Mouse (Mus musculus) testis, adult 2 months (tissue): ENCODE results near the gene Gm7029. TPM values are rescaled to one million over a fixed set of nuclear protein-coding genes. Genes with fewer than 3 reads are reported as not detected.
A peak's percentile ranks its signal among the peaks of the same experiment; 100 is the strongest.
"Not testable (repeated sequence)": the region's sequence is repeated elsewhere in the genome, so short reads cannot be mapped to it uniquely, and the experiment has no call there.

ENCODE experiments used
- H3K27ac ChIP-seq: fragments of 200-500 bp; 2 replicates; pipeline ENCODE4 v1.5.1; 2012; ENCODE audit warnings: low read depth, low read length; ENCODE audit not compliant: control insufficient read depth, insufficient read depth
- H3K27me3 ChIP-seq: fragments of 200-500 bp; 2 replicates; pipeline ENCODE4 v1.6.1; 2012; ENCODE audit warnings: mild to moderate bottlenecking, low read length, moderate library complexity; ENCODE audit not compliant: control insufficient read depth, insufficient read depth
- H3K36me3 ChIP-seq: fragments of 200-500 bp; 2 replicates; pipeline ENCODE4 v1.6.1; 2012; ENCODE audit warnings: mild to moderate bottlenecking, low read length; ENCODE audit not compliant: control insufficient read depth, insufficient read depth
- H3K4me1 ChIP-seq: fragments of 200-500 bp; 2 replicates; pipeline ENCODE4 v1.6.1; 2012; ENCODE audit warnings: low read length; ENCODE audit not compliant: control insufficient read depth, insufficient read depth
- H3K4me3 ChIP-seq: fragments of 200-500 bp; 2 replicates; pipeline ENCODE4 v1.5.1; 2012; ENCODE audit warnings: low read depth, mild to moderate bottlenecking, low read length, moderate library complexity, mixed read lengths; ENCODE audit not compliant: control insufficient read depth
- CTCF ChIP-seq: fragments of 200-500 bp; IDR thresholded peaks from 2 replicates; pipeline ENCODE4 v1.5.1; 2012; ENCODE audit warnings: low read depth, mild to moderate bottlenecking, inconsistent platforms, low read length, moderate library complexity; ENCODE audit not compliant: control insufficient read depth, insufficient read depth, insufficient replicate concordance
- POLR2A ChIP-seq: fragments of 200-500 bp; IDR thresholded peaks from 2 replicates; pipeline ENCODE4 v1.6.1; 2012; ENCODE audit warnings: low read depth, mild to moderate bottlenecking, inconsistent platforms, low read length, moderate library complexity; ENCODE audit not compliant: control insufficient read depth
- polyA plus RNA-seq: library from polyadenylated mRNA; depleted of rRNA; stranded (reverse); fragments of >200 nt; gene quantifications from 2 replicates; pipeline ENCODE4 v1.2.3, GENCODE M21; 2012

Gene Gm7029
- polyA plus RNA-seq, 1 experiment = not detected

DNA sequence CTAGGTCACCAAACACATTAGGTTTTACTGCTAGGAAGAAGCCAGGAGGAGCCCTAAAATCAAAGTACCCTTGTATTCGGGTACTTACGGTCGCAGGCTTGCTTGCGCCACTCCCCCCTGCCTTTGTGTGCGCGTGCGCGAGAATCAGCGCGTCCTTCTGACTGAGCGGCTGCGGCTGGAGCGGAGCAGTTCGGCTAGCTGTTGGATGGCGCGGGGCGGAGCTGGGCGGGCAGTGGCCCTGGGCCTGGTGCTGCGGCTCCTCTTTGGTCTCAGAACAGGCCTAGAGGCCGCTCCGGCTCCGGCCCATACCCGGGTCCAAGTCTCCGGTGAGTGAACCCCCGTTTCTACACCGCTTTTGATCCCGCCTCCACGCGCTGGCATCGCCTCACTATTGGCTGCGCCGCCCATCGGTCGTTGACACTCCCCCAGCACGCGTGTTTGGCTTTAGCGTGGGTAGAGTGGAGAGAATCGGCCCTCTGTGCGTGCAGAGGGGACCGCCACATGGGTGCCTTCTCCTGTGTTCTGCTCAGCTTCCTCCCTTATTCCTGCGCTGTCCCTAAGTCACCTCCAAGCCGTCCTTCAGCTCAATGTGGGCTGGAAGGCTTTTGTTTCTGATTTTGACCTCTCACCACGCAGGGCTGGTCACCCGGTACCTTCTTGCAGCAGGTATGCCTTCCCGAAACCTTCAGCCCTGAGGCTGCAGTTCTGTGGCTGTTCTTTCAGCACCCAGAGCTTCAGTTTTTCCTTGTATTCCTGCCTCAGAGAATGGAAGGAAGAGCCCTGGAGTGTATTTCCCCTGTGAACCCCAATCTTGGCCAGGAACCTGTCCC, 30.5 kb upstream of the Gm7029 start, which contains the start of gene Cd320:
Cd320 (plus strand) TSS at position 126 of the 830 bp plus-strand sequence.
- no peaks in the 10 kb centered on the region for H3K4me1 ChIP-seq
- peaks cover 2% of the 10 kb centered on the region for H3K36me3 ChIP-seq
- no peaks in the 10 kb centered on the region for H3K27me3 ChIP-seq
- peak within 1 kb of the TSS; percentile 97 for H3K4me3 ChIP-seq
- TF ChIP-seq CTCF (no peak), POLR2A (peak; percentile 97)
- peak within 1 kb of the TSS; percentile 97 for H3K27ac ChIP-seq

DNA sequence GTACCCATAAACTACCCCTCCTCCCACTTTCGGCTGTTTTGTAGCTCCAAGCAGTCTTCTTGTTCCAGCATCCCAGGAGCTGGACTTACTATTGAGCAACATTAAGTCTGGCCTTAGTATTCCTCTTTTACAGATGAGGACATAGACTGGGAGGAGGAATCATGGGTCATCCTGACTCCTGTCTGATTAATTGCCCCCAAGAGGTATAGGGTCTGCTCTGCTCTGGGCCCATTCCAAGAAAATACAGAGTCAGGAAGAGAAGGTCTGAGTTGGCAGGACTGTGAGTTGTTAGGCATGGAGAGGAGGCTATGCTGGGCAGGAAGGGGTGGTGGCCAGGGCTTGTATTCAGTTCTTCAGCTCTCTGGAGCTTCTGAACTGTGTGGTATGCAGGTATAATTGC, 29.4 kb upstream of the Gm7029 start:
- Histone ChIP-seq H3K4me1 (no peaks in the 10 kb centered on the region), H3K27me3 (no peaks in the 10 kb centered on the region), H3K4me3 (peak overlapping the region; percentile 75), H3K27ac (peak overlapping the region; percentile 25), H3K36me3 (peaks cover 2% of the 10 kb centered on the region)
- TF ChIP-seq POLR2A (no peak), CTCF (no peak)

DNA sequence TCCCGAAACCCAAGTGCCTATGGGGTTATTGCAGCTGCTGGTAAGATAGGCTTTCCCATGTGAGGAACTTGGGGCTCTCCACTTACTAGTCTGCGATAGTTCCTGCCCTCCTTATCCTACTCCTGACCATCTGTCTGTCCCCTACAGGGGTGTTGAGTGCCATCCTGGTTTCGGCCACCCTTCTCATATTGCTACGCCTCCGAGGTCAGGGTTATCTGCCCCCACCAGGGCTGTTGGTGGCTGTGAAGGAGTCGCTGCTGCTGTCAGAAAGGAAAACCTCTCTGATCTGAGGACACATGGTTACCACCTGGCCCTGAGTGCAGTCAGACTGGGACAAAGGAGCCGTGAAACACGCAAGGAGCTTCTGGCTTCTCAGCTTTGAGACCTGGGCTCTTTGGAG, 25.5 kb upstream of the Gm7029 start:
- Histone ChIP-seq H3K27ac (no peak overlapping the region), H3K36me3 (peaks cover 2% of the 10 kb centered on the region), H3K27me3 (no peaks in the 10 kb centered on the region), H3K4me1 (no peaks in the 10 kb centered on the region), H3K4me3 (no peak overlapping the region)
- no peak for TF ChIP-seq POLR2A
- TF ChIP-seq CTCF = no peak

DNA sequence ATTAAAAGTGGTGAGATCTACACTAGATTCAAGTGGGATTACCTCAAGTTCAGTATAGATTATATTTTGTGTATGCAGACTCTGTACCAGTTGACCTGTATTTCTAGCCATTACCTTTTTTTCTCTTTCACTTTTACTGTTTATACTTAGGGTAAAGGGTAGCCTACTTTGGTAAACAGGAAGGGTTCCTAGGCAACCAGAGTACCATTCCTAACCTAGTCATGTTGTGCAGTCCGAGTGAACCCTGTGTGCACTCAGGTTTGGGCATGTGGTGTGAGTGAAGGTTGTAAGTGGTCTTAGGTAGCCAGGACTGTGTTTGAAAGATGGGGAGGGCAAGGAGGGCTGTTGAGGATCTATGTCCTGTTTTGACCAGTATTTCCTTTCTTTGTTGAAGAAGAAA, 22.3 kb upstream of the Gm7029 start:
- Histone ChIP-seq H3K4me1 (no peaks in the 10 kb centered on the region), H3K36me3 (peaks cover 2% of the 10 kb centered on the region), H3K4me3 (no peak overlapping the region), H3K27ac (no peak overlapping the region), H3K27me3 (no peaks in the 10 kb centered on the region)
- TF ChIP-seq POLR2A (no peak), CTCF (no peak)

DNA sequence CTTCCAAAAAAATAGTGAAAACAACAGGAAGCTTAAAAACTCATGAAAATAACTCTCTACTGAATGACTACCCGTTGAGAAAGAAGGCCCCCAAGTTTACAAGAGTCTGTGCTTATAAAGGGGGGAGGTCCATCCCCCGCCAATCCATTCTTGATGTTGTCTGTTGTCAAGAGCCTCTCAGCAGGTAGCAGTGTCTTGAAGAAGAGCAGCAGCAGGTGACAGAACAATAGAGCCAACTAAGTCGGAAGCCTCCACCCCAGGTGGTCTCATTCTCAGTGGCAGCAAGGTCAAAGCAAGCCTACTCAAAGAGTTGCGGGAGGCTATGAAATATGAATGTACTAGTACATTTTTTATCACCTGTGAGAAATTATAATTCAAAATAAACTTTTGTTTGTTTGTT, 15.8 kb upstream of the Gm7029 start:
- Histone ChIP-seq H3K27me3 (no peaks in the 10 kb centered on the region), H3K36me3 (no peaks in the 10 kb centered on the region), H3K4me3 (no peak overlapping the region), H3K4me1 (no peaks in the 10 kb centered on the region), H3K27ac (no peak overlapping the region)
- TF ChIP-seq POLR2A (no peak), CTCF (no peak)

DNA sequence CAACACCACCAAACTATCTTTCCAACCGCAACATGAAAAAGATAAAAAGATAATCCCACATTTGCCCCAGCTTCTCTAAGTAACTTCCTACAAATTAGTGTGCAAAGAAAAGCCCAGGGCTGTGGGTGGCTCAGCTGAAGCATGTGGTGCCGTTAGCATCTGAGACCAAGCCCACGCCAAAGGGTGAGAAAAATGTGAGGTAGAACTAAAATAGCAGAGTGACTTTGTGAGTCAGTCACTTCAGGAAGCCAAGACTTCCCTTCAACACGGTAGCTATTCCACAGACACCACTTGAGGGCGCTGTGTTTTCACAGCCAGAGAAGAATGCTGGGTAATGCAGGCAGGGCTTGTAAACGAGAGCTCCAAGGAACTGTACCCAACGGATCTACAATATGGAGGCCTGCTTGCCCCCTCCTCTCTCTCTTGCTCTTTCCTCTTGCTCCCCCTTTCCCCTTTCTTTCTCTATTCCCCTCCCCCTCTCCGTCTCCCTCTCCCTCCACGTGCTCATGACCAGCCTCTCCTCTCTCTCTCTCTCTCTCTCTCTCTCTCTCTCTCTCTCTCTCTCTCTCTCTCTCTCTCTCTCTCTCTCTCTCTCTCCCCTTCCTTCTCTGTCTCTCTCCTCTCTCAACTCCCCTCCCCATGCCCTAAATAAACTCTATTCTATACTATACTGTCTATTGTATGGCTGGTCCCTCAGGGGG, 8.2 kb upstream of the Gm7029 start:
- no peak overlapping the region for H3K27ac ChIP-seq
- H3K4me3 ChIP-seq = no peak overlapping the region
- H3K4me1 ChIP-seq = peaks cover 4% of the 10 kb centered on the region
- no peaks in the 10 kb centered on the region for H3K36me3 ChIP-seq
- TF ChIP-seq CTCF = peak; percentile 41; the same call in 1 of the 2 replicates
- TF ChIP-seq POLR2A = no peak
- no peaks in the 10 kb centered on the region for H3K27me3 ChIP-seq

DNA sequence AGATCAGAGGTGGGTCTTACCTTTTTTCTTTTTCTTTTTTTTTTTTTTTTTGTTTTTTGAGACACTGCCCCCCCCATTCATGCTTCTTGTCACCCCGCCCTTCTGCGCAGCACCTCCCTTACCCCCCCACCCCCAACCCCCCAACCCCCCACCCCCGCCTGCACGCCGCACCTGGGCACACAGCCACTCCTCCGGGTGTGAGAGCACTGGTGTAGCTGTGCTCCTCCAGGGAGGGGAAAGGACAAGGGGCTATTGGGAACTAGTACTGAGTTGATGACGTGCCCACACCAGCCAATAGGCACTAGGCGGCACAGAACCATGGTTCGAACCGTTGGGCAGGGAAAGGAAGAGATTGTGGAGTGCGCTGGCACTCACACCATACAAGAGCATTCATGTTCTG, 774 bp downstream of the Gm7029 start:
- H3K4me1 ChIP-seq = no peaks in the 10 kb centered on the region; the same call in 1 of the 2 replicates
- H3K36me3 ChIP-seq = no peaks in the 10 kb centered on the region
- peak; percentile 35; the same call in 1 of the 2 replicates for TF ChIP-seq POLR2A
- TF ChIP-seq CTCF = no peak
- H3K27ac ChIP-seq = no peak overlapping the region
- no peak overlapping the region for H3K4me3 ChIP-seq
- no peaks in the 10 kb centered on the region for H3K27me3 ChIP-seq

DNA sequence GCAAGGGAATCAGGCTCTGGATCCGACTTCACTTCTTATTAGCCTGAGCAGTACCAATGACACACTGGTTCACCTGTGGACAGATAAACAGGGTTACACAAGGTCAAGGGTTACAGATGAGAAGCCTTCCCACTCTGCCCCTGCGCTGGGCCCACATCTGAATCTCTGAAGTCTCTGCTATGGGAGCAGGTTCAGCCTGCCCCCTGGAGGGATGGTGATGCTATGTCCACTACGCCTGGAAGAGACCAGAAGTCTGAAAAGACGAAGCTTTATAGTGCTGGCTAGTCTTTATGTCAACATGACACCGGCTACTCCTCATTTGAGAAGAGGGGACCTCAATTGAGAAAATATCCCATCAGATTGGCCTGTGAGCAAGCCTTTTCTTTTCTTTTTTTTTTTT, 2.2 kb downstream of the Gm7029 start:
- not testable (repeated sequence) for H3K27ac ChIP-seq, H3K4me1 ChIP-seq, H3K36me3 ChIP-seq, H3K27me3 ChIP-seq, H3K4me3 ChIP-seq

DNA sequence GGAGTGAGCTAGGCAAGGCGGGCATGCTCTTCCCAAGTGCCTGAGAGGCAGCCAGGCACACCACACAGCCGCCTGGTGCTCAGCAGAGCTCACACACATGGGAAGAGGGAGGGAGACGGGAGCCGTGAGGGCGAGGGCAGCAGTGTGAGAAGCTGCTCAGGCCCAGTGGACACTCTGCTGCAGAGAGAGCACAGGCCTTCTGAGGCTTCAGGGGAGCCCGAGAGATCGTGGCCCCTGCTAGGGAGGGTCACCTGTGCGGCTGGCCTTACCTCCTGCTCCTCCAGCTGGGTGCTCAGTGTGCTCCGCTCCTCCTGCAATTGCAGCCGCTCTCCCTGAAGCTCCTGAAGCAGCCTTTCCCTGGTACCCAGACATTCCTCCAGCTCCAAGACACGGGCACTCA, 10.7 kb downstream of the Gm7029 start:
- not testable (repeated sequence) for H3K27ac ChIP-seq, H3K4me3 ChIP-seq, H3K36me3 ChIP-seq, H3K27me3 ChIP-seq, H3K4me1 ChIP-seq

DNA sequence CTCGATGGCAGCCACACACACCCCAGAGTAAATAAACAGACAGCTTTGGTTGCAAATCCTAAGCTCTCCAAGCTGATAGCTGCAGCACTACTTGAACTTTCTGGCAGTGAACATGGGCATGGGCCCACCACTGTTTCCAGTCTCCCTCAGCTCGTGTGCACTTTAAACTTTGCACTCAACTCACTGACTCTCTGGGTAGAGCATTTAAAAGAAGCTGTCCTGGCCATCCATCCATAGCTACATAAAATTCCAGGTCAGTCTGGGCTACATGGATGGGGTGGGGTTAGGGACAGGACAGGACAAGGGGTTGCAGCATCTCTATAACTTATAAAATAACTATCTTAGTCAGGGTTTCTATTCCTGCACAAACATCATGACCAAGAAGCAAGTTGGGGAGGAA, 14.2 kb downstream of the Gm7029 start:
- not testable (repeated sequence) for H3K36me3 ChIP-seq, H3K27me3 ChIP-seq, H3K4me1 ChIP-seq, H3K4me3 ChIP-seq, H3K27ac ChIP-seq

DNA sequence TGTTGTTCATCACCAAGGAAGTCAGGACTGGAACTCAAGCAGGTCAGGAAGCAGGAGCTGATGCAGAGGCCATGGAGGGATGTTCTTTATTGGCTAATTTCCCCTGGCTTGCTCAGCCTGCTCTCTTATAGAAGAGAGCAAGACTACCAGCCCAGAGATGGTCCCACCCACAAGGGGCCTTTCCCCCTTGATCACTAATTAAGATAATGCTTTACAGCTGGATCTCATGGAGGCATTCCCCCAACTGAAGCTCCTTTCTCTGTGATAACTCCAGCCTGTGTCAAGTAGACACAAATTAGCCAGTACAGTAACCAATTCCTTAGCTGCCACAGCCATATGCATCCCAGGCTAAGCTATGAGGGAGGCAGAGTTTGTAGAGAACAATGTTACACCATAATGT, 14.6 kb downstream of the Gm7029 start:
- H3K27me3 ChIP-seq, H3K4me3 ChIP-seq, H3K4me1 ChIP-seq, H3K27ac ChIP-seq, H3K36me3 ChIP-seq: not testable (repeated sequence)
